Mouse (Mus musculus): ENCODE measurements around the gene Ust. TPM values are rescaled to one million over a fixed set of nuclear protein-coding genes. Genes with fewer than 3 reads are reported as not detected.

Gene Ust
- polyA plus RNA-seq, 1 experiment from 2014 or later: 4.6 TPM

DNA sequence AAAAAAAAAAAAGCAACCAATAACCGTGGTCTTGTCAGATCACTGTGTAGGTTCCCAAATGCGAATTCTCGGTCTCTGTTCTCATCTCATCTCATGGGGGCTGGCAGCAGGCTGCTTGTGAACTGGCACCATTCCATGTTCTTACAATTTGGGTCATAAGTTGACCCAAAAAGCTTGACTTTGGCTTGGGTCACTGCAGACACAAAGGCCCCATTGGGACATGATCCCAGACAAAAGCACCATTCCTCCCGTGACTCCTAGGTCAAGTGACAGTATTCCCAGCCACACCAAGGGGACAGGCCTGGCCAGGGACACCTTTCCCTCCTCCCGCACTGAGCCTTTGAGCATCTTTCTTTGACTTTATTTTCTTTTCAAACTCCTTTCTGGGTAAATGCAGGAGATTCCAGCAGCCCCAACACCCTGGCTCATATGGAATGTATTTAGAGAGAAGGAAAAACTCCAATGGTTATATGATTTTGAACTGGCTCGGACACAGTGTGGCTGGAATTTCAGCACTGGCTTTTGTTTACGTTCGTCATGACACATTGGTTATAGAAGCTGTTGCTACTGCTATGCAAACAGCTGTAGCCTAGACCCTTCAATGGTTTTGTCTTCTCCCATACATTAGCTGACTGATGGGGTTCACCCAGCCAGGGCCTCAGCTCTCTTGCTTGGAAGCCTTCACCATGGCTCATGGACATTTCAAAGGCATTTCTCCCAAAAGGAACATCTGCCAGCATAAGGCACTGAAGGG, 285.3 kb downstream of the Ust start:
- H3K4me1 ChIP-seq: peaks cover 12% of the 10 kb centered on the region; the same call in 1 of the 2 replicates
- no peaks in the 10 kb centered on the region for H3K36me3 ChIP-seq
- H3K9ac ChIP-seq: no peak overlapping the region
- no peaks in the 10 kb centered on the region for H3K9me3 ChIP-seq
- H3K27me3 ChIP-seq (replicated peaks): no peaks in the 10 kb centered on the region
- H3K4me3 ChIP-seq (replicated peaks): no peak overlapping the region
- WGBS: 68% methylated on average over 8 of the region's 8 CpGs
- H3K4me2 ChIP-seq: no peak overlapping the region
- peak; percentile 72 for ATAC-seq (ENCODE audit: insufficient read depth, low FRiP score, low read depth)
- 0 out of 2 replicates have a peak overlapping the region, but pooled peaks have one; percentile 40 for H3K27ac ChIP-seq

DNA sequence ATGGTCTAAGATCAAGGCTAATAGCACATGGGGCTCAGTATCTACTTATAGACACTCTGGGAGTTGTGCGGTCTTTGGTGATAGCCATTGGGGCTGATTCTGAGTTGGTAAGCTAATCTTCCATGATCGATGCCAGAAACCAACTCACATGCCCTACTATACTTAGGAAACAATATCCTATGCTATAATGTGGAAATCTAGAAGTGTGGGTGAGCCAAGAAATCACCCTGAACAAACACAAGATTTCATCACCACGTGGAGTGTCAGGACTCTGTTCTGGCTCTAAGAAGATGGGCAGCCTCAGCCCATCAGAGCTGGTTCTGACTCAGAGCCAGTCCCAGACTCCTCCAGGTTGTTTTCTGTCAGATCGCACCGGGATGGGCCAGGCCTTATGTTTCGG, 286.1 kb downstream of the Ust start:
- Histone ChIP-seq H3K9me3 (no peaks in the 10 kb centered on the region), H3K4me2 (no peak overlapping the region), H3K4me3 (replicated peaks) (no peak overlapping the region), H3K27ac (no peak overlapping the region), H3K36me3 (no peaks in the 10 kb centered on the region), H3K9ac (no peak overlapping the region), H3K4me1 (peaks cover 12% of the 10 kb centered on the region; the same call in 1 of the 2 replicates), H3K27me3 (replicated peaks) (no peaks in the 10 kb centered on the region)
- 72% methylated on average over 6 of the region's 6 CpGs for WGBS
- no peak for ATAC-seq (ENCODE audit: insufficient read depth, low FRiP score, low read depth)

DNA sequence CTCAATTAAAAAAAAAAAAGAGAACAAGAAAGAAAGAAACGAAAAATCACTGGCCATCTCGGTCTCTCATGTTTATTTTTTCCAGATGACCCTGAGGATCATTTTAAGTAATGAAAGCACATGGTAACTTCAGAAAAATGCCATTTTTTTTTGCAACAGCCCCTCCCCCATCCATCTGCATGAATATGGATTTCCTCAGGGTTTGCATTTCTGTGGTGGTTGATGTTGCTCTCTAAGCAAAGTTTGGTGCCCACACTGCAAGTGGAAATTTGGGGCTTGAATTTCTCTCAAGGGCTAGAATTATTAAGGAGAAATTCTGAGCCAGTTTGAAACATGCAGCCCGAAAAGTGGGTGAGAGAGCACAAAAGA, 290.3 kb downstream of the Ust start:
- no peak overlapping the region for H3K27ac ChIP-seq
- ATAC-seq (ENCODE audit: insufficient read depth, low FRiP score, low read depth): no peak
- WGBS: 57% methylated on average over 3 of the region's 3 CpGs
- H3K4me2 ChIP-seq: no peak overlapping the region
- H3K4me3 ChIP-seq (replicated peaks): no peak overlapping the region
- H3K9ac ChIP-seq: no peak overlapping the region
- no peaks in the 10 kb centered on the region for H3K27me3 ChIP-seq (replicated peaks)
- no peaks in the 10 kb centered on the region for H3K9me3 ChIP-seq
- H3K36me3 ChIP-seq: no peaks in the 10 kb centered on the region
- H3K4me1 ChIP-seq: peaks cover 8% of the 10 kb centered on the region; the same call in 1 of the 2 replicates

- H3K4me3 ChIP-seq (replicated peaks): no peak overlapping the region
- H3K36me3 ChIP-seq: no peaks in the 10 kb centered on the region
- no peaks in the 10 kb centered on the region for H3K9me3 ChIP-seq
- H3K9ac ChIP-seq: no peak overlapping the region
- no peak overlapping the region for H3K4me2 ChIP-seq
- no peak overlapping the region for H3K27ac ChIP-seq
- H3K27me3 ChIP-seq (replicated peaks): no peaks in the 10 kb centered on the region
- H3K4me1 ChIP-seq: 0 out of 2 replicates have a peak, but pooled peaks cover 5% of the 10 kb centered on the region
- WGBS: 55% methylated on average over 5 of the region's 5 CpGs
- no peak for ATAC-seq (ENCODE audit: insufficient read depth, low FRiP score, low read depth)
Observed at GRCm38 (mm10) chr10:8227705-8228374, 290.8 kb downstream of the Ust start.

GRCm38 (mm10) chr10:8226650-8227049, 292.0 kb downstream of the Ust start:
- Histone ChIP-seq H3K9ac (no peak overlapping the region), H3K4me2 (no peak overlapping the region), H3K4me3 (replicated peaks) (no peak overlapping the region), H3K9me3 (no peaks in the 10 kb centered on the region), H3K36me3 (no peaks in the 10 kb centered on the region), H3K4me1 (no peaks in the 10 kb centered on the region), H3K27me3 (replicated peaks) (no peaks in the 10 kb centered on the region), H3K27ac (no peak overlapping the region)
- ATAC-seq (ENCODE audit: insufficient read depth, low FRiP score, low read depth): no peak
- WGBS: 68% methylated on average over 3 of the region's 3 CpGs

DNA sequence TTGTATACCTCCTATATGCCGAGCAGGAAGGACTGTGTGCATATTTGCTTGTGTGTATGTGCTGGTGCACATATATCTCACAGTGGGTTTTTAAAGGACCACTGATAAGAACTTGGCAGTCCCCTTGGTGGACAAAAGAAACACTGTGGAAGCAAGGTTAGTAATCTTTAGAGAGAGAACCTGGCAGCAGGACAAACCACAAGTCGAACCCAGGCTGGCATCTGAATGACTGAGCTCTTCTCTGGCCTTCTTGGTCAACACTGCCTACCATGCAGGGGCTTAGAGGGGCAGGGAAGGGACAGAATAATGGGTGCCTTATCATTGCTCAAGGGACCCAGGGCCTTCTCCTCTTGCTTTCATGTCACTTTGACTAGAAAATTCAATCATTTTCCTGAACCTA, 294.0 kb downstream of the Ust start:
- Histone ChIP-seq H3K4me3 (replicated peaks) (no peak overlapping the region), H3K36me3 (no peaks in the 10 kb centered on the region), H3K9ac (no peak overlapping the region), H3K9me3 (no peaks in the 10 kb centered on the region), H3K4me1 (no peaks in the 10 kb centered on the region), H3K27ac (no peak overlapping the region), H3K27me3 (replicated peaks) (no peaks in the 10 kb centered on the region), H3K4me2 (no peak overlapping the region)
- no peak for ATAC-seq (ENCODE audit: insufficient read depth, low FRiP score, low read depth)
- 70% methylated on average over 2 of the region's 2 CpGs for WGBS

DNA sequence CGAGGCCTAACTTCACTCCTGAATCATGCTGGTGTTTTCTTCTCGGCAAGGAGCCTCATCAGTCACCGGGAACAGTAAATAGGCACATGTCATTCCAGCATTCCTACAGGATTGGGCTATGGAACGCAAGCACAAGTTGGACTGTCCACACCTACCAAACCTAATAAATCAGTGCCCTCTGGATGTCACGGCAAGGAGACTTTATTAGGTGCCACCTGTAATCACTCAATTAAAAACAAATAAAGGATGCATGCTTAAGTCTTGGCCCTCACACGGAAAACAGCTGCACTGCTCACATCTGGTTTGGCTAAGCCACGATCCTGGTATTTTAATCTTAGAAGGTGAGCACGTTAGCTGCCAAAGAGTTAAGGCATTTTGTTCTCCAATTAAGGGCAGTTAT, 294.6 kb downstream of the Ust start:
- H3K4me1 ChIP-seq: no peaks in the 10 kb centered on the region
- ATAC-seq (ENCODE audit: insufficient read depth, low FRiP score, low read depth): no peak
- no peak overlapping the region for H3K4me3 ChIP-seq (replicated peaks)
- WGBS: 72% methylated on average over 8 of the region's 8 CpGs
- H3K4me2 ChIP-seq: no peak overlapping the region
- H3K9me3 ChIP-seq: no peaks in the 10 kb centered on the region
- H3K27me3 ChIP-seq (replicated peaks): no peaks in the 10 kb centered on the region
- no peaks in the 10 kb centered on the region for H3K36me3 ChIP-seq
- H3K27ac ChIP-seq: no peak overlapping the region
- H3K9ac ChIP-seq: no peak overlapping the region

GRCm38 (mm10) chr10:8216946-8217345, 301.7 kb downstream of the Ust start:
- ATAC-seq (ENCODE audit: insufficient read depth, low FRiP score, low read depth): no peak
- Histone ChIP-seq H3K4me2 (no peak overlapping the region), H3K9ac (no peak overlapping the region), H3K27me3 (replicated peaks) (no peaks in the 10 kb centered on the region), H3K27ac (no peak overlapping the region), H3K9me3 (no peaks in the 10 kb centered on the region), H3K4me1 (peaks cover 18% of the 10 kb centered on the region), H3K36me3 (no peaks in the 10 kb centered on the region), H3K4me3 (replicated peaks) (no peak overlapping the region)
- WGBS: 28% methylated on average over 8 of the region's 8 CpGs

GRCm38 (mm10) chr10:8215181-8215580, 303.4 kb downstream of the Ust start:
- 92% methylated on average over 3 of the region's 3 CpGs for WGBS
- no peak overlapping the region for H3K9ac ChIP-seq
- no peaks in the 10 kb centered on the region for H3K27me3 ChIP-seq (replicated peaks)
- no peak overlapping the region for H3K4me3 ChIP-seq (replicated peaks)
- no peaks in the 10 kb centered on the region for H3K9me3 ChIP-seq
- peaks cover 18% of the 10 kb centered on the region for H3K4me1 ChIP-seq
- H3K27ac ChIP-seq: no peak overlapping the region
- H3K4me2 ChIP-seq: no peak overlapping the region
- no peaks in the 10 kb centered on the region for H3K36me3 ChIP-seq
- ATAC-seq (ENCODE audit: insufficient read depth, low FRiP score, low read depth): no peak

- H3K4me3 ChIP-seq (replicated peaks): 0 out of 2 replicates have a peak overlapping the region, but pooled peaks have one; percentile 3
- no peaks in the 10 kb centered on the region for H3K27me3 ChIP-seq (replicated peaks)
- H3K36me3 ChIP-seq: no peaks in the 10 kb centered on the region
- peak overlapping the region; percentile 44 for H3K4me2 ChIP-seq
- peaks cover 18% of the 10 kb centered on the region for H3K4me1 ChIP-seq
- 12% methylated on average over 16 of the region's 16 CpGs for WGBS
- H3K27ac ChIP-seq: peak overlapping the region; percentile 61; the same call in 1 of the 2 replicates
- ATAC-seq (ENCODE audit: insufficient read depth, low FRiP score, low read depth): no peak; the same call in 1 of the 2 replicates
- no peaks in the 10 kb centered on the region for H3K9me3 ChIP-seq
- no peak overlapping the region for H3K9ac ChIP-seq
Observed at GRCm38 (mm10) chr10:8213906-8214421, 304.7 kb downstream of the Ust start.

DNA sequence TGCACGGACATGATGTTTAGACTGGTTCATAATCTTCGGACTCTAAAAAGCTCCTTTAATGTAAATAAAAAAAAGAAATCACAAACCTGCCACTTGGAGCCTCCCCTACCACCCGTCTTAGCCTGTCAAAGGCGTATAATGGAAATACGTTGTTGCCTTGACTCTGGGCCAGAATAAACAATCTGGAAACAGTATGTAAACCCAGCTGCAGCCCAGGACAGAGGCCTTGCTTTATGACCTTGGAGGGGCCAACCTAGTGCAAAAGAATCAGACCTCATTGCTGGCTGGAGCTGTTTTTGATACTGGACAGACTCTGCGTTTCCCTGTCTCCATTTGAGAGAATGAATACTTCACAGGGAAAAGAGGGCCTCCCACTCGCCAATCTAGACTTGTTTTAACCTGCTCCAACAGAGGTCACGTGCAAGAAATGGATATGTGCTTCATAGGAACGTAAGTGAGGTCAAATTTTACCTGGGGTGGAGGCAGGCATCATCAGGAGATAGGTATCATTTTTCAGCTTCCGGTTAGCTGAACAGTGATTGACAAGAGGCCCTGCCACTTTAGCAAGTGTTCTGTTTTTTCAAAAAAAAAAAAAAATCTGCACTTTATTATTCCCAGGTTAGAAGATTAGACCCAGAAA, 305.2 kb downstream of the Ust start:
- Histone ChIP-seq H3K4me1 (peaks cover 18% of the 10 kb centered on the region), H3K4me3 (replicated peaks) (no peak overlapping the region), H3K9ac (no peak overlapping the region), H3K4me2 (peak overlapping the region; percentile 44), H3K27ac (peak overlapping the region; percentile 61; the same call in 1 of the 2 replicates), H3K27me3 (replicated peaks) (no peaks in the 10 kb centered on the region), H3K9me3 (no peaks in the 10 kb centered on the region), H3K36me3 (no peaks in the 10 kb centered on the region)
- peak; percentile 75 for ATAC-seq (ENCODE audit: insufficient read depth, low FRiP score, low read depth)
- 20% methylated on average over 10 of the region's 10 CpGs for WGBS

All from stomach, embryonic 15.5 days (tissue).